Mouse (Mus musculus) layer of hippocampus, adult 18-20 months (tissue): ENCODE measurements around the gene Krt31. TPM values are rescaled to one million over a fixed set of nuclear protein-coding genes. Genes with fewer than 3 reads are reported as not detected.
A peak's percentile ranks its signal among the peaks of the same experiment; 100 is the strongest.

Experiments used
- DNase-seq, 2 experiments: peaks; one replicate each; pipeline ENCODE4 v3.0.0; 2022; ENCODE audit warnings: low spot score in 2 of 2
- total RNA-seq, 2 experiments: library from RNA; stranded (reverse); gene quantifications; 2 replicates each; pipeline ENCODE4 v1.2.3; 2021

Krt31 gene
- total RNA-seq, 2 experiments from 2014 or later = not detected

- DNase-seq = no peak
Measured at GRCm38 (mm10) chr11:100006624-100007023, 43.7 kb downstream of the Krt31 start.

- DNase-seq = no peak
Measured at GRCm38 (mm10) chr11:100005905-100006304, 44.4 kb downstream of the Krt31 start.

GRCm38 (mm10) chr11:100004846-100005245 is 45.5 kb downstream of the Krt31 start:
- DNase-seq = peak; percentile 35 to 73

- DNase-seq = no peak
Measured at GRCm38 (mm10) chr11:99999091-99999490, 51.3 kb downstream of the Krt31 start.

Other genes with a start within 250 kb of the Krt31 start
- gene Gm11554, start 246.1 kb downstream of the Krt31 start, total RNA-seq = not detected
- gene Krtap4-13, start 240.7 kb downstream of the Krt31 start, total RNA-seq = not detected
- gene Gm11564, start 234.9 kb downstream of the Krt31 start, total RNA-seq = not detected
- gene 2300003K06Rik, start 212.5 kb downstream of the Krt31 start, total RNA-seq = not detected
- gene Krtap4-16, start 198.9 kb downstream of the Krt31 start, total RNA-seq = not detected
- gene Gm11568, start 192.6 kb downstream of the Krt31 start, total RNA-seq = not detected
- not detected for gene Gm11559, start 186.1 kb downstream of the Krt31 start, total RNA-seq
- gene Krtap9-1, start 177.2 kb downstream of the Krt31 start, total RNA-seq = not detected
- gene Gm11567, start 171.4 kb downstream of the Krt31 start, total RNA-seq = not detected
- not detected for gene Krtap31-1, start 142.6 kb downstream of the Krt31 start, total RNA-seq
- not detected for gene Gm11565, start 135.8 kb downstream of the Krt31 start, total RNA-seq
- not detected for gene Krtap31-2, start 114.3 kb downstream of the Krt31 start, total RNA-seq
- not detected for gene Krtap9-5, start 102.1 kb downstream of the Krt31 start, total RNA-seq
- gene Krtap29-1, start 71.5 kb downstream of the Krt31 start, total RNA-seq = not detected
- not detected for gene Krtap16-1, start 64.0 kb downstream of the Krt31 start, total RNA-seq
- gene Krtap17-1, start 56.6 kb downstream of the Krt31 start, total RNA-seq = not detected
- not detected for gene Krt33a, start 34.3 kb downstream of the Krt31 start, total RNA-seq
- gene Krt33b, start 20.7 kb downstream of the Krt31 start, total RNA-seq = not detected
- gene Krt34, start 9.0 kb downstream of the Krt31 start, total RNA-seq = not detected
- not detected for gene Krt32, start 37.7 kb upstream of the Krt31 start, total RNA-seq
- gene Krt35, start 45.7 kb upstream of the Krt31 start, total RNA-seq = not detected
- not detected for gene Krt36, start 55.1 kb upstream of the Krt31 start, total RNA-seq
- gene Krt13, start 71.0 kb upstream of the Krt31 start, total RNA-seq = not detected
- under 1 TPM in 1 of 2 experiments, not detected in 1; 0.51 TPM for gene Krt15, start 85.4 kb upstream of the Krt31 start, total RNA-seq
- not detected for gene Krt19, start 98.1 kb upstream of the Krt31 start, total RNA-seq
- 1 to 10 TPM; 3.8 to 4.4 TPM for gene Krt9, start 142.7 kb upstream of the Krt31 start, total RNA-seq
- gene Krt14, start 157.0 kb upstream of the Krt31 start, total RNA-seq = not detected
- gene Krt16, start 198.4 kb upstream of the Krt31 start, total RNA-seq = not detected
- not detected for gene Krt17, start 210.5 kb upstream of the Krt31 start, total RNA-seq
- not detected for gene Krt42, start 219.3 kb upstream of the Krt31 start, total RNA-seq